Comparison of ENCODE assay signal across 10 mouse cellular contexts in genomic region chr1:86313772-86314125, GRCm38 (mm10). TPM values are rescaled to one million over a fixed set of nuclear protein-coding genes. Genes with fewer than 3 reads are reported as not detected.
DNase-seq lines count a peak whose midpoint lies in the region; ATAC-seq and TF ChIP-seq lines count a peak whose summit lies in the region.
"Had no signal": no experiment of that assay in that cellular context is flagged by ENCODE, and none has a peak within 500 bp of the region (broad histone marks: within the 10 kb centered on the region; RNA-seq: fewer than 3 reads in every experiment).

No protein-coding gene starts in this region.

- DNase-seq in CD4-positive, CD25-positive, alpha-beta regulatory T cell, adult 2 months (ENCODE audit: low read depth, low spot score): peak; percentile 46
- DNase-seq in lung, embryonic 14.5 days: peak; percentile 21
- no peak for DNase-seq in lung, adult 18-20 months
- DNase-seq in liver, embryonic 13.5 days: no peak
- no peak for DNase-seq in MN1 (ENCODE audit: low spot score)
- no peak for DNase-seq in ovary, postnatal 36 days (ENCODE audit: low spot score)

- ATAC-seq in CD4-positive, CD25-positive, alpha-beta regulatory T cell, adult 4 months: no peak
- ATAC-seq in lung, embryonic 14.5 days (ENCODE audit: insufficient read depth): no peak
- no peak for ATAC-seq in heart, embryonic 15.5 days (replicated peaks; ENCODE audit: insufficient number of reproducible peaks, insufficient read depth, low FRiP score, low read depth)
- no peak for ATAC-seq in liver, embryonic 13.5 days (ENCODE audit: low read depth)

- H3K36me3 ChIP-seq in lung, embryonic 14.5 days (ENCODE audit: insufficient read depth): no peaks in the 10 kb centered on the region
- H3K36me3 ChIP-seq in heart, embryonic 15.5 days: no peaks in the 10 kb centered on the region
- no peaks in the 10 kb centered on the region for H3K36me3 ChIP-seq in liver, embryonic 13.5 days
- H3K36me3 ChIP-seq: embryonic facial prominence, embryonic 13.5 days; limb, embryonic 13.5 days had no signal

- H3K27ac ChIP-seq in lung, embryonic 14.5 days (ENCODE audit: low read depth): no peak overlapping the region
- H3K27ac ChIP-seq in heart, embryonic 15.5 days: no peak overlapping the region
- H3K27ac ChIP-seq in liver, embryonic 13.5 days: no peak overlapping the region
- H3K27ac ChIP-seq: embryonic facial prominence, embryonic 13.5 days; limb, embryonic 13.5 days had no signal

- no peaks in the 10 kb centered on the region for H3K27me3 ChIP-seq in lung, embryonic 14.5 days (ENCODE audit: insufficient read depth, low read length)
- H3K27me3 ChIP-seq in heart, embryonic 15.5 days: no peaks in the 10 kb centered on the region
- no peaks in the 10 kb centered on the region for H3K27me3 ChIP-seq in liver, embryonic 13.5 days

- 19% methylated on average over 15 of the region's 15 CpGs for WGBS in lung, embryonic 14.5 days
- 25% methylated on average over 15 of the region's 15 CpGs for WGBS in heart, embryonic 15.5 days
- WGBS in liver, embryonic 13.5 days (ENCODE audit: insufficient replicate concordance): 27% methylated on average over 15 of the region's 15 CpGs

- H3K4me2 ChIP-seq in lung, embryonic 14.5 days: peak overlapping the region; percentile 18; the same call in 1 of the 2 replicates
- peak overlapping the region; percentile 35; the same call in 1 of the 2 replicates for H3K4me2 ChIP-seq in heart, embryonic 15.5 days
- peak overlapping the region; percentile 39 for H3K4me2 ChIP-seq in liver, embryonic 13.5 days
- H3K4me2 ChIP-seq: embryonic facial prominence, embryonic 13.5 days; limb, embryonic 13.5 days had no signal

- H3K9me3 ChIP-seq in lung, embryonic 14.5 days (ENCODE audit: low read depth, low read length): no peaks in the 10 kb centered on the region
- no peaks in the 10 kb centered on the region for H3K9me3 ChIP-seq in heart, embryonic 15.5 days (replicated peaks)
- no peaks in the 10 kb centered on the region for H3K9me3 ChIP-seq in liver, embryonic 13.5 days (replicated peaks)
- H3K9me3 ChIP-seq: embryonic facial prominence, embryonic 13.5 days; limb, embryonic 13.5 days had no signal

- no peaks in the 10 kb centered on the region; the same call in 1 of the 2 replicates for H3K4me1 ChIP-seq in lung, embryonic 14.5 days (ENCODE audit: insufficient read depth)
- no peaks in the 10 kb centered on the region for H3K4me1 ChIP-seq in heart, embryonic 15.5 days (replicated peaks)
- peaks cover 42% of the 10 kb centered on the region for H3K4me1 ChIP-seq in liver, embryonic 13.5 days (replicated peaks)

- no peak overlapping the region for H3K9ac ChIP-seq in lung, embryonic 14.5 days
- H3K9ac ChIP-seq in heart, embryonic 15.5 days: no peak overlapping the region
- no peak overlapping the region for H3K9ac ChIP-seq in liver, embryonic 13.5 days
- H3K9ac ChIP-seq: embryonic facial prominence, embryonic 13.5 days; limb, embryonic 13.5 days had no signal

- TF ChIP-seq CTCF in lung, embryonic 14.5 days (IDR thresholded peaks at IDR 0.05; ENCODE audit: low read depth): peak; percentile 49

- no peak overlapping the region for H3K4me3 ChIP-seq in lung, embryonic 14.5 days (ENCODE audit: low read depth, low read length)
- H3K4me3 ChIP-seq in heart, embryonic 15.5 days: no peak overlapping the region
- H3K4me3 ChIP-seq in liver, embryonic 13.5 days (replicated peaks): no peak overlapping the region; the same call in 1 of the 2 replicates
- H3K4me3 ChIP-seq: embryonic facial prominence, embryonic 13.5 days; limb, embryonic 13.5 days had no signal

RNA-seq across cellular contexts. Expression of gene B3gnt7, which starts 11.1 kb away (rescaled TPM):
- polyA plus RNA-seq in CD4-positive, CD25-positive, alpha-beta regulatory T cell, adult 4 months (2017; shearing (Covaris generic)): not detected
- polyA plus RNA-seq in lung, embryonic 14.5 days (2014; fragmentation: Nextera tagmentation; extraction: Ambion mirVana): 7.2 and 7.5 TPM in 2 replicates
- 2.0 and 2.4 TPM in 2 replicates for polyA plus RNA-seq in heart, embryonic 15.5 days (2015; fragmentation: Nextera tagmentation; extraction: Ambion mirVana)
- 2.4 and 3.2 TPM in 2 replicates for polyA plus RNA-seq in liver, embryonic 13.5 days (2015; fragmentation: Nextera tagmentation; extraction: Ambion mirVana)

RNA-seq across cellular contexts. Expression of gene Ncl, which starts 45.5 kb away (rescaled TPM):
- polyA plus RNA-seq in CD4-positive, CD25-positive, alpha-beta regulatory T cell, adult 4 months (2017; shearing (Covaris generic)): 100 to 1,000 TPM; 304 to 334 TPM
- 391 and 408 TPM in 2 replicates for polyA plus RNA-seq in lung, embryonic 14.5 days (2014; fragmentation: Nextera tagmentation; extraction: Ambion mirVana)
- polyA plus RNA-seq in heart, embryonic 15.5 days (2015; fragmentation: Nextera tagmentation; extraction: Ambion mirVana): 219 and 239 TPM in 2 replicates
- polyA plus RNA-seq in liver, embryonic 13.5 days (2015; fragmentation: Nextera tagmentation; extraction: Ambion mirVana): 423 and 530 TPM in 2 replicates

Comparison
In these comparisons a context has a peak if more than half of its experiments do, and no peak if none do; other contexts are left out.
1. DNase-seq: peak in CD4-positive, CD25-positive, alpha-beta regulatory T cell, adult 2 months (single experiment) and lung, embryonic 14.5 days (single experiment); none in lung, adult 18-20 months (0 of 2), liver, embryonic 13.5 days (single experiment), MN1 (single experiment) and ovary, postnatal 36 days (single experiment).
2. Peak in every context shown above with its lines, with median percentiles within 50 percentile points of each other: H3K4me2 ChIP-seq.